Comparison of ENCODE assay signal across 17 mouse cellular contexts in genomic region chr6:140629176-140629859, GRCm38 (mm10). TPM values are rescaled to one million over a fixed set of nuclear protein-coding genes. Genes with fewer than 3 reads are reported as not detected.
DNase-seq lines count a peak whose midpoint lies in the region; ATAC-seq lines count a peak whose summit lies in the region.
"Had no signal": no experiment of that assay in that cellular context is flagged by ENCODE, and none has a peak within 500 bp of the region (broad histone marks: within the 10 kb centered on the region; RNA-seq: fewer than 3 reads in every experiment).

No protein-coding gene starts in this region.

- peaks cover 4% of the 10 kb centered on the region for H3K36me3 ChIP-seq in hindbrain, embryonic 13.5 days
- 0 out of 2 replicates have a peak, but pooled peaks cover 2% of the 10 kb centered on the region for H3K36me3 ChIP-seq in hindbrain, embryonic 16.5 days (ENCODE audit: control insufficient read depth, insufficient read depth, low read length)
- H3K36me3 ChIP-seq in midbrain, embryonic 12.5 days, result peaks cover 8% of the 10 kb centered on the region
- H3K36me3 ChIP-seq in midbrain, embryonic 16.5 days (ENCODE audit: control insufficient read depth, insufficient read depth, low read length), result no peaks in the 10 kb centered on the region; the same call in 1 of the 2 replicates

- H3K27me3 ChIP-seq in hindbrain, embryonic 13.5 days, result no peaks in the 10 kb centered on the region
- no peaks in the 10 kb centered on the region for H3K27me3 ChIP-seq in hindbrain, embryonic 16.5 days (replicated peaks; ENCODE audit: control insufficient read depth, insufficient read depth, low read length)
- no peaks in the 10 kb centered on the region for H3K27me3 ChIP-seq in midbrain, embryonic 12.5 days
- H3K27me3 ChIP-seq in midbrain, embryonic 16.5 days (ENCODE audit: control insufficient read depth, insufficient read depth, low read depth, low read length), result no peaks in the 10 kb centered on the region
- H3K27me3 ChIP-seq: heart, embryonic 13.5 days; liver, embryonic 13.5 days had no signal

- no peak overlapping the region for H3K4me3 ChIP-seq in hindbrain, embryonic 13.5 days
- no peak overlapping the region for H3K4me3 ChIP-seq in hindbrain, embryonic 16.5 days (ENCODE audit: low read length)
- H3K4me3 ChIP-seq in midbrain, embryonic 12.5 days, result no peak overlapping the region
- no peak overlapping the region for H3K4me3 ChIP-seq in midbrain, embryonic 16.5 days (ENCODE audit: low read depth, low read length)
- H3K4me3 ChIP-seq: heart, embryonic 13.5 days; liver, embryonic 13.5 days; myocyte had no signal

- H3K4me2 ChIP-seq in hindbrain, embryonic 13.5 days, result no peak overlapping the region
- no peak overlapping the region for H3K4me2 ChIP-seq in hindbrain, embryonic 16.5 days (ENCODE audit: low read length)
- peak overlapping the region; percentile 34 for H3K4me2 ChIP-seq in midbrain, embryonic 12.5 days (replicated peaks)
- no peak overlapping the region for H3K4me2 ChIP-seq in midbrain, embryonic 16.5 days (ENCODE audit: low read length)
- H3K4me2 ChIP-seq: heart, embryonic 13.5 days; liver, embryonic 13.5 days had no signal

- peak; percentile 37 for DNase-seq in induced T-regulatory cell, adult 2 months (ENCODE audit: low read depth)
- DNase-seq in thymus, postnatal 36 days, result peak; percentile 37 to 55
- no peak for DNase-seq in heart, postnatal 10 days
- DNase-seq: adrenal gland, postnatal 36 days; cerebellum, postnatal 25 days; kidney, adult 8-10 months; kidney, postnatal 25 days; left cerebral cortex, postnatal 4 days; liver, embryonic 13.5 days had no signal

- no peak overlapping the region for H3K9ac ChIP-seq in hindbrain, embryonic 13.5 days
- H3K9ac ChIP-seq in hindbrain, embryonic 16.5 days (ENCODE audit: low read depth, low read length), result no peak overlapping the region
- H3K9ac ChIP-seq in midbrain, embryonic 12.5 days (replicated peaks), result no peak overlapping the region; the same call in 1 of the 2 replicates
- H3K9ac ChIP-seq in midbrain, embryonic 16.5 days (ENCODE audit: low read depth, low read length), result no peak overlapping the region
- H3K9ac ChIP-seq: liver, embryonic 13.5 days had no signal

- 83% methylated on average over 4 of the region's 4 CpGs for WGBS in hindbrain, embryonic 13.5 days
- WGBS in hindbrain, embryonic 16.5 days, result 78% methylated on average over 4 of the region's 4 CpGs
- WGBS in midbrain, embryonic 12.5 days, result 78% methylated on average over 4 of the region's 4 CpGs
- WGBS in midbrain, embryonic 16.5 days, result 80% methylated on average over 4 of the region's 4 CpGs

- ATAC-seq in hindbrain, embryonic 13.5 days (ENCODE audit: low FRiP score), result no peak
- no peak for ATAC-seq in hindbrain, embryonic 16.5 days
- ATAC-seq in midbrain, embryonic 12.5 days (ENCODE audit: low FRiP score, low read depth), result no peak
- no peak for ATAC-seq in midbrain, embryonic 16.5 days
- ATAC-seq: inflammation-experienced regulatory T-cells, adult 6 months; lung, postnatal 0 days had no signal

- H3K27ac ChIP-seq in hindbrain, embryonic 13.5 days, result peak overlapping the region; percentile 55; the same call in 1 of the 2 replicates
- H3K27ac ChIP-seq in hindbrain, embryonic 16.5 days (ENCODE audit: low read depth, low read length), result no peak overlapping the region
- H3K27ac ChIP-seq in midbrain, embryonic 12.5 days (replicated peaks), result peak overlapping the region; percentile 26; the same call in 1 of the 2 replicates
- H3K27ac ChIP-seq in midbrain, embryonic 16.5 days (ENCODE audit: low read length), result no peak overlapping the region
- H3K27ac ChIP-seq: heart, embryonic 13.5 days; liver, embryonic 13.5 days had no signal

- intact Hi-C loops in heart, postnatal 10 days (cut with DNase I), result no loop called here

- H3K4me1 ChIP-seq in hindbrain, embryonic 13.5 days (replicated peaks), result peaks cover 46% of the 10 kb centered on the region
- H3K4me1 ChIP-seq in hindbrain, embryonic 16.5 days (ENCODE audit: control insufficient read depth, insufficient read depth, low read depth, low read length), result peaks cover 28% of the 10 kb centered on the region
- peaks cover 43% of the 10 kb centered on the region for H3K4me1 ChIP-seq in midbrain, embryonic 12.5 days
- H3K4me1 ChIP-seq in midbrain, embryonic 16.5 days (ENCODE audit: control insufficient read depth, insufficient read depth, low read length), result peaks cover 38% of the 10 kb centered on the region

- no peaks in the 10 kb centered on the region for H3K9me3 ChIP-seq in hindbrain, embryonic 13.5 days
- H3K9me3 ChIP-seq in hindbrain, embryonic 16.5 days (ENCODE audit: control insufficient read depth, low read length), result no peaks in the 10 kb centered on the region
- H3K9me3 ChIP-seq in midbrain, embryonic 12.5 days, result no peaks in the 10 kb centered on the region
- H3K9me3 ChIP-seq in midbrain, embryonic 16.5 days (replicated peaks; ENCODE audit: control insufficient read depth, low read length, poor library complexity, severe bottlenecking), result no peaks in the 10 kb centered on the region
- H3K9me3 ChIP-seq: heart, embryonic 13.5 days; liver, embryonic 13.5 days had no signal

RNA-seq across cellular contexts. Expression of gene Aebp2, which starts 6.9 kb away (rescaled TPM):
- polyA plus RNA-seq in hindbrain, embryonic 13.5 days (2015; fragmentation: Nextera tagmentation; extraction: Ambion mirVana), result 8.9 and 9.3 TPM in 2 replicates
- 6.2 and 7.7 TPM in 2 replicates for polyA plus RNA-seq in hindbrain, embryonic 16.5 days (2015; fragmentation: Nextera tagmentation; extraction: Ambion mirVana)
- 24.8 and 27.1 TPM in 2 replicates for polyA plus RNA-seq in midbrain, embryonic 12.5 days (2016; fragmentation: Nextera tagmentation; extraction: Ambion mirVana)
- polyA plus RNA-seq in midbrain, embryonic 16.5 days (2015; fragmentation: Nextera tagmentation; extraction: Ambion mirVana), result 7.5 and 7.6 TPM in 2 replicates
- 10 to 100 TPM; 47.2 to 51.0 TPM for total RNA-seq in heart, postnatal 10 days (2021)

Comparison
In these comparisons a context has a peak if more than half of its experiments do, and no peak if none do; other contexts are left out.
1. H3K27ac ChIP-seq: peak in hindbrain, embryonic 13.5 days (single experiment) and midbrain, embryonic 12.5 days (single experiment); none in hindbrain, embryonic 16.5 days (single experiment) and midbrain, embryonic 16.5 days (single experiment).
2. DNase-seq: peak in induced T-regulatory cell, adult 2 months (single experiment) and thymus, postnatal 36 days (2 of 2); none in heart, postnatal 10 days (0 of 2).